Mouse (Mus musculus): ENCODE measurements around the gene Foxn3. TPM values are rescaled to one million over a fixed set of nuclear protein-coding genes. Genes with fewer than 3 reads are reported as not detected.

Foxn3 gene
- polyA plus RNA-seq, 1 experiment from 2014 or later, result 90.0 TPM

GRCm38 (mm10) chr12:99407318-99407716, 156.1 kb downstream of the Foxn3 start:
- no peak for ATAC-seq (ENCODE audit: low FRiP score, low read depth)
- Histone ChIP-seq H3K9ac (replicated peaks) (no peak overlapping the region), H3K36me3 (no peaks in the 10 kb centered on the region), H3K4me3 (no peak overlapping the region), H3K9me3 (no peaks in the 10 kb centered on the region), H3K27me3 (0 out of 2 replicates have a peak, but pooled peaks cover 2% of the 10 kb centered on the region), H3K27ac (replicated peaks) (no peak overlapping the region), H3K4me2 (replicated peaks) (no peak overlapping the region), H3K4me1 (peaks cover 10% of the 10 kb centered on the region; the same call in 1 of the 2 replicates)
- WGBS, result 85% methylated on average over 6 of the region's 6 CpGs

GRCm38 (mm10) chr12:99406697-99407317, 156.6 kb downstream of the Foxn3 start:
- Histone ChIP-seq H3K4me1 (peaks cover 10% of the 10 kb centered on the region; the same call in 1 of the 2 replicates), H3K27ac (replicated peaks) (no peak overlapping the region), H3K27me3 (0 out of 2 replicates have a peak, but pooled peaks cover 2% of the 10 kb centered on the region), H3K4me2 (replicated peaks) (no peak overlapping the region), H3K36me3 (no peaks in the 10 kb centered on the region), H3K9me3 (no peaks in the 10 kb centered on the region), H3K9ac (replicated peaks) (no peak overlapping the region), H3K4me3 (no peak overlapping the region)
- 80% methylated on average over 15 of the region's 15 CpGs for WGBS
- ATAC-seq (ENCODE audit: low FRiP score, low read depth), result no peak

GRCm38 (mm10) chr12:99406254-99406653, 157.1 kb downstream of the Foxn3 start:
- H3K4me3 ChIP-seq, result no peak overlapping the region
- H3K27me3 ChIP-seq, result 0 out of 2 replicates have a peak, but pooled peaks cover 2% of the 10 kb centered on the region
- no peaks in the 10 kb centered on the region for H3K36me3 ChIP-seq
- 38% methylated on average over 9 of the region's 9 CpGs for WGBS
- H3K27ac ChIP-seq (replicated peaks), result peak overlapping the region; percentile 67
- peaks cover 10% of the 10 kb centered on the region; the same call in 1 of the 2 replicates for H3K4me1 ChIP-seq
- H3K9ac ChIP-seq (replicated peaks), result no peak overlapping the region
- peak; percentile 86 for ATAC-seq (ENCODE audit: low FRiP score, low read depth)
- H3K9me3 ChIP-seq, result no peaks in the 10 kb centered on the region
- no peak overlapping the region for H3K4me2 ChIP-seq (replicated peaks)

- Histone ChIP-seq H3K36me3 (no peaks in the 10 kb centered on the region), H3K4me1 (peaks cover 10% of the 10 kb centered on the region; the same call in 1 of the 2 replicates), H3K4me3 (no peak overlapping the region), H3K9me3 (no peaks in the 10 kb centered on the region), H3K9ac (replicated peaks) (no peak overlapping the region), H3K27ac (replicated peaks) (no peak overlapping the region), H3K27me3 (0 out of 2 replicates have a peak, but pooled peaks cover 2% of the 10 kb centered on the region), H3K4me2 (replicated peaks) (no peak overlapping the region)
- ATAC-seq (ENCODE audit: low FRiP score, low read depth), result no peak
- WGBS, result 87% methylated on average over 4 of the region's 4 CpGs
Measured at GRCm38 (mm10) chr12:99405401-99405800, 158.0 kb downstream of the Foxn3 start.

- H3K36me3 ChIP-seq, result no peaks in the 10 kb centered on the region
- 0 out of 2 replicates have a peak, but pooled peaks cover 2% of the 10 kb centered on the region for H3K27me3 ChIP-seq
- WGBS, result 96% methylated on average over 5 of the region's 5 CpGs
- no peak overlapping the region for H3K27ac ChIP-seq (replicated peaks)
- H3K4me1 ChIP-seq, result peaks cover 10% of the 10 kb centered on the region; the same call in 1 of the 2 replicates
- H3K9me3 ChIP-seq, result 0 out of 2 replicates have a peak, but pooled peaks cover under 1% of the 10 kb centered on the region
- H3K4me2 ChIP-seq (replicated peaks), result no peak overlapping the region
- ATAC-seq (ENCODE audit: low FRiP score, low read depth), result no peak
- H3K4me3 ChIP-seq, result no peak overlapping the region
- no peak overlapping the region for H3K9ac ChIP-seq (replicated peaks)
Measured at GRCm38 (mm10) chr12:99403004-99403403, 160.4 kb downstream of the Foxn3 start.

GRCm38 (mm10) chr12:99400907-99401306, 162.5 kb downstream of the Foxn3 start:
- no peak overlapping the region for H3K4me2 ChIP-seq (replicated peaks)
- H3K9ac ChIP-seq (replicated peaks), result no peak overlapping the region
- 96% methylated on average over 8 of the region's 8 CpGs for WGBS
- peaks cover 5% of the 10 kb centered on the region; the same call in 1 of the 2 replicates for H3K9me3 ChIP-seq
- no peak overlapping the region for H3K27ac ChIP-seq (replicated peaks)
- ATAC-seq (ENCODE audit: low FRiP score, low read depth), result no peak
- H3K4me1 ChIP-seq, result peaks cover 5% of the 10 kb centered on the region; the same call in 1 of the 2 replicates
- H3K4me3 ChIP-seq, result no peak overlapping the region
- H3K36me3 ChIP-seq, result no peaks in the 10 kb centered on the region
- H3K27me3 ChIP-seq, result 0 out of 2 replicates have a peak, but pooled peaks cover 2% of the 10 kb centered on the region

GRCm38 (mm10) chr12:99399575-99399974, 163.8 kb downstream of the Foxn3 start:
- no peak for ATAC-seq (ENCODE audit: low FRiP score, low read depth)
- Histone ChIP-seq H3K27ac (replicated peaks) (no peak overlapping the region), H3K9me3 (peaks cover 5% of the 10 kb centered on the region; the same call in 1 of the 2 replicates), H3K36me3 (no peaks in the 10 kb centered on the region), H3K4me2 (replicated peaks) (no peak overlapping the region), H3K27me3 (peaks cover 5% of the 10 kb centered on the region; the same call in 1 of the 2 replicates), H3K9ac (replicated peaks) (no peak overlapping the region), H3K4me3 (no peak overlapping the region), H3K4me1 (no peaks in the 10 kb centered on the region)
- 65% methylated on average over 4 of the region's 4 CpGs for WGBS

GRCm38 (mm10) chr12:99396461-99396860, 166.9 kb downstream of the Foxn3 start:
- H3K27me3 ChIP-seq, result peaks cover 5% of the 10 kb centered on the region; the same call in 1 of the 2 replicates
- H3K27ac ChIP-seq (replicated peaks), result no peak overlapping the region
- no peaks in the 10 kb centered on the region for H3K36me3 ChIP-seq
- WGBS, result 92% methylated on average over 1 of the region's 1 CpGs
- peaks cover 10% of the 10 kb centered on the region for H3K4me1 ChIP-seq
- no peak overlapping the region for H3K9ac ChIP-seq (replicated peaks)
- H3K9me3 ChIP-seq, result peaks cover 5% of the 10 kb centered on the region; the same call in 1 of the 2 replicates
- no peak overlapping the region for H3K4me3 ChIP-seq
- ATAC-seq (ENCODE audit: low FRiP score, low read depth), result no peak
- no peak overlapping the region for H3K4me2 ChIP-seq (replicated peaks)

- Histone ChIP-seq H3K36me3 (no peaks in the 10 kb centered on the region), H3K4me3 (no peak overlapping the region), H3K27me3 (peaks cover 5% of the 10 kb centered on the region; the same call in 1 of the 2 replicates), H3K4me2 (replicated peaks) (no peak overlapping the region), H3K9me3 (peaks cover 5% of the 10 kb centered on the region; the same call in 1 of the 2 replicates), H3K4me1 (peaks cover 17% of the 10 kb centered on the region), H3K27ac (replicated peaks) (no peak overlapping the region), H3K9ac (replicated peaks) (no peak overlapping the region)
- no peak for ATAC-seq (ENCODE audit: low FRiP score, low read depth)
- 84% methylated on average over 3 of the region's 3 CpGs for WGBS
Measured at GRCm38 (mm10) chr12:99395082-99395481, 168.3 kb downstream of the Foxn3 start.

GRCm38 (mm10) chr12:99394676-99395075, 168.7 kb downstream of the Foxn3 start:
- Histone ChIP-seq H3K36me3 (no peaks in the 10 kb centered on the region), H3K9ac (replicated peaks) (no peak overlapping the region), H3K4me2 (replicated peaks) (no peak overlapping the region), H3K27ac (replicated peaks) (no peak overlapping the region), H3K27me3 (peaks cover 5% of the 10 kb centered on the region; the same call in 1 of the 2 replicates), H3K4me3 (no peak overlapping the region), H3K4me1 (peaks cover 17% of the 10 kb centered on the region), H3K9me3 (peaks cover 5% of the 10 kb centered on the region; the same call in 1 of the 2 replicates)
- WGBS, result 69% methylated on average over 5 of the region's 5 CpGs
- ATAC-seq (ENCODE audit: low FRiP score, low read depth), result no peak

- H3K36me3 ChIP-seq, result no peaks in the 10 kb centered on the region
- 32% methylated on average over 11 of the region's 11 CpGs for WGBS
- peaks cover 5% of the 10 kb centered on the region; the same call in 1 of the 2 replicates for H3K27me3 ChIP-seq
- H3K4me1 ChIP-seq, result peaks cover 17% of the 10 kb centered on the region
- H3K9ac ChIP-seq (replicated peaks), result peak overlapping the region; percentile 86
- H3K9me3 ChIP-seq, result peaks cover 5% of the 10 kb centered on the region; the same call in 1 of the 2 replicates
- ATAC-seq (ENCODE audit: low FRiP score, low read depth), result no peak
- H3K4me3 ChIP-seq, result peak overlapping the region; percentile 92
- peak overlapping the region; percentile 85 for H3K4me2 ChIP-seq (replicated peaks)
- H3K27ac ChIP-seq (replicated peaks), result peak overlapping the region; percentile 91; the same call in 1 of the 2 replicates
Measured at GRCm38 (mm10) chr12:99393867-99394630, 169.3 kb downstream of the Foxn3 start.

All from midbrain, embryonic 12.5 days (tissue).